Mouse (Mus musculus) C2C12 (cell line): Measurements from ENCODE around the gene Gm10959.

ENCODE experiments used
- CEBPB ChIP-seq: IDR thresholded peaks from one replicate; pipeline ENCODE4 v1.6.1; 2011; ENCODE audit warnings: low read depth, mild to moderate bottlenecking, control low read depth, moderate library complexity
- CTCF ChIP-seq: IDR thresholded peaks from one replicate; pipeline ENCODE4 v1.5.1; 2011; ENCODE audit not compliant: control insufficient read depth, insufficient read depth, insufficient read length

GRCm38 (mm10) chr3:122887505-122888301 lies 31.5 kb downstream of the Gm10959 start:
- TF ChIP-seq CTCF (no peak), CEBPB (no peak)
